Mouse (Mus musculus) intestine, embryonic 16.5 days (tissue): ENCODE data around the gene Fam124a. TPM values are rescaled to one million over a fixed set of nuclear protein-coding genes. Genes with fewer than 3 reads are reported as not detected.
"Not testable (repeated sequence)": the region's sequence is repeated elsewhere in the genome, so short reads cannot be mapped to it uniquely, and the experiment has no call there.

Experiments used
- ATAC-seq: fragments of 200-750 bp; cut with Nextera tagmentation; 2 replicates; pipeline ENCODE4 v1.8.0; 2017; ENCODE audit warnings: moderate TSS enrichment, moderate library complexity
- H3K27ac ChIP-seq: fragments of 300-500 bp; sonication (generic); 2 replicates; pipeline ENCODE4 v1.5.1; 2014; ENCODE audit warnings: mild to moderate bottlenecking, low read length
- H3K27me3 ChIP-seq: fragments of 300-500 bp; sonication (generic); replicated peaks from 2 replicates; pipeline ENCODE4 v1.6.1; 2014; ENCODE audit warnings: low read length, control low read depth, mixed read lengths; ENCODE audit not compliant: control insufficient read depth, insufficient read depth
- H3K36me3 ChIP-seq: fragments of 300-500 bp; sonication (generic); 2 replicates; pipeline ENCODE4 v1.6.1; 2014; ENCODE audit warnings: low read length, control low read depth; ENCODE audit not compliant: control insufficient read depth, insufficient read depth
- H3K4me1 ChIP-seq: fragments of 300-500 bp; sonication (generic); 2 replicates; pipeline ENCODE4 v1.6.1; 2014; ENCODE audit warnings: low read length, control low read depth, mixed read lengths; ENCODE audit not compliant: control insufficient read depth, insufficient read depth
- H3K4me2 ChIP-seq: fragments of 300-500 bp; sonication (generic); 2 replicates; pipeline ENCODE4 v1.6.1; 2014; ENCODE audit warnings: low read depth, low read length, control low read depth
- H3K4me3 ChIP-seq: fragments of 300-500 bp; sonication (generic); 2 replicates; pipeline ENCODE4 v1.5.1; 2014; ENCODE audit warnings: mild to moderate bottlenecking, low read length
- H3K9ac ChIP-seq: fragments of 300-500 bp; sonication (generic); 2 replicates; pipeline ENCODE4 v1.6.1; 2014; ENCODE audit warnings: low read depth, low read length
- H3K9me3 ChIP-seq: fragments of 300-500 bp; sonication (generic); 2 replicates; pipeline ENCODE4 v1.6.1; 2016; ENCODE audit warnings: low read length, control low read depth; ENCODE audit not compliant: control insufficient read depth
- WGBS: fragments of 180-500 bp; shearing (Covaris S2); extraction: QIAGEN DNeasy Blood & Tissue Kit; methylation state at CpG from one replicate; pipeline ENCODE4 v1.1.7; 2014; 5-methylcytosine and 5-hydroxymethylcytosine counted together
- polyA plus RNA-seq: library from polyadenylated mRNA; unstranded; fragments of >200 nt; fragmentation: Nextera tagmentation; extraction: Ambion mirVana; gene quantifications from 2 replicates; pipeline ENCODE4 v1.2.1, GENCODE M21; 2015

Gene Fam124a
- polyA plus RNA-seq, 1 experiment from 2014 or later, result 5.0 TPM

GRCm38 (mm10) chr14:62639551-62639950 lies 84.0 kb downstream of the Fam124a start:
- Histone ChIP-seq H3K4me2 (no peak overlapping the region), H3K36me3 (no peaks in the 10 kb centered on the region), H3K9me3 (no peaks in the 10 kb centered on the region), H3K4me1 (peaks cover 5% of the 10 kb centered on the region; the same call in 1 of the 2 replicates), H3K4me3 (no peak overlapping the region), H3K27me3 (no peaks in the 10 kb centered on the region), H3K9ac (no peak overlapping the region), H3K27ac (no peak overlapping the region)
- whole genome bisulfite sequencing, result 88% methylated on average over 5 of the region's 5 CpGs
- ATAC-seq, result no peak

DNA sequence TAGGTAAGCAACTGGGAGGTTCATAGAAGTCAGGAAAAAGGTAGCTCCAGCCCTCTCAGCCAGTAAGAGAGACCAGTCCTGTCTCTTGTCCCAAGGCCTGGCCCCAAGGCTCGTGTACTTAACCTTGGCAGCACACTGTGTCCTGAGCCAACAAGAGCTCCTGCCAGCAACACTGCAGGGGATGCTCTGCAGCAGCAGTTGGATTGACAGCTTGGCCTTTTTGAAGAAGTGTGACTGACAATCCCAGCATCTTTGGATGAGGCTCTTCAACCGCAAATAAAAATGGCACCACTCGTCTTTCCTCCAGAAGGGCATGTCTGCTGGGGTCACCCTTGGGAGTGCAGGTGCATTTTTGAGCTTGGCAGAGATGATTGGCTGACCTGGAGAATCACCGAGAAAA lies 84.9 kb downstream of the Fam124a start:
- 73% methylated on average over 4 of the region's 4 CpGs for WGBS
- no peaks in the 10 kb centered on the region for H3K9me3 ChIP-seq
- H3K4me2 ChIP-seq, result no peak overlapping the region
- no peak overlapping the region for H3K4me3 ChIP-seq
- H3K36me3 ChIP-seq, result no peaks in the 10 kb centered on the region
- no peaks in the 10 kb centered on the region for H3K27me3 ChIP-seq
- H3K4me1 ChIP-seq, result peaks cover 5% of the 10 kb centered on the region; the same call in 1 of the 2 replicates
- no peak overlapping the region for H3K9ac ChIP-seq
- no peak overlapping the region for H3K27ac ChIP-seq
- ATAC-seq, result no peak

DNA sequence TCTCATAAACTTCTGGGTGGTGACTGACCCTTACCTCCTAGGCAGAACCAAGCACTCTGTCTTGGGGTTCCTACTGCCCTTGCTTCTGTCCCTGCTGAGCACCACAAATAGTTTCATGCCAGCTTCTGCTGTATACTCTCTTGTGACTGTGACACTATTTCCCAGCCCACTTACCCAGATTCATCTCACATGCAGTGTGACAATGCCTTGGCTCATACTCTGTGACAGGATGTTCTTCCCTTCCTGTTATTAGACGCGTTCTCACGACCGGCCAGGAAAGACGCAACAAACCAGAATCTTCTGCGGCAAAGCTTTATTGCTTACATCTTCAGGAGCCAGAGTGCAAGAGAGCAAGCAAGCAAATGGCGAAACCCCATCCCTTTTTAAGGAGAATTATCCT lies 86.8 kb downstream of the Fam124a start:
- H3K4me3 ChIP-seq, H3K27ac ChIP-seq, H3K27me3 ChIP-seq, H3K4me2 ChIP-seq, H3K9me3 ChIP-seq, H3K9ac ChIP-seq, H3K36me3 ChIP-seq, H3K4me1 ChIP-seq, ATAC-seq: not testable (repeated sequence)
- WGBS, result 84% methylated on average over 6 of the region's 7 CpGs

DNA sequence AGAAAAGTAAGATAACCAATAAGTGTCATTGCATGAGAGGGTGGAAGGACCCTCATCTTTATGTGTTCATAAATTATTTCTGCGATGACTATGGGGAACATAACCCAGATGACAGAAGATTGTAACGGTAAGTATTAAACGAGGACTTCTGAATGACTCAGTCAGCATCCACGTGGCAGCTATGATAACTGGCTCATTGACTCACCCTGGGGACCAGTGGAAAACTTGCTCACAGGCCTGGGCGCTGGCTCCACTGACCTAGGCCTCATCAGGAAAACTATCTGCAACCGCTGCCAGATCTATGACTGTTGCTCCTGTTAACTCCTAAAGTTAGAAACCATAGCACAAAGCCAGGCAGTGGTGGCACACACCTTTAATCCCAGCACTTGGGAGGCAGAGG lies 92.9 kb downstream of the Fam124a start:
- 86% methylated on average over 6 of the region's 6 CpGs for WGBS
- no peak overlapping the region for H3K9ac ChIP-seq

GRCm38 (mm10) chr14:62650376-62650775 lies 94.8 kb downstream of the Fam124a start:
- no peaks in the 10 kb centered on the region for H3K9me3 ChIP-seq
- no peak for ATAC-seq
- no peak overlapping the region for H3K4me2 ChIP-seq
- no peak overlapping the region for H3K4me3 ChIP-seq
- H3K4me1 ChIP-seq, result no peaks in the 10 kb centered on the region
- no peak overlapping the region for H3K9ac ChIP-seq
- WGBS, result 66% methylated on average over 3 of the region's 3 CpGs
- no peaks in the 10 kb centered on the region for H3K36me3 ChIP-seq
- no peak overlapping the region for H3K27ac ChIP-seq
- no peaks in the 10 kb centered on the region for H3K27me3 ChIP-seq

More for the DNA sequence above, 92.9 kb downstream of the Fam124a start:
- Histone ChIP-seq H3K4me2 (no peak overlapping the region), H3K9me3 (no peaks in the 10 kb centered on the region), H3K36me3 (no peaks in the 10 kb centered on the region), H3K4me3 (no peak overlapping the region), H3K27me3 (no peaks in the 10 kb centered on the region), H3K4me1 (no peaks in the 10 kb centered on the region), H3K27ac (no peak overlapping the region)
- no peak for ATAC-seq

DNA sequence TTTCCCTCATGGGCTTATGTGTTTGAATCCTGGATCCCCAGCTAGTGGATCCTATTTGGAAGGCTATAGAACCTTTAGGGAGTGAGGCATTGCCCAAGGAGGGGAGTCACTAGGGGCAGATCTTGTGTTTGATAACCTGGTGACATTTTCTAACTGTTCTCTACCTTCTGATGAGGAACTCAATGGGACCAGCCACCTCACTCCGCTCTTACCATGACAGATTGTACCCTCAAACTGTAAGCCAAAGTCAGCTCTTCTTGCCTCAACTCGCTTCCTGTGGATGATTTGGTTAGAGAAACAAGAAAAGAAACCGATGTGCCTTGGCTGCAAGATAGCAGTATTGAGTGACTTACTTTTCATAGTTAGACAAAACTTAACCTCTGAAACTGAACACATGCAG lies 96.2 kb downstream of the Fam124a start:
- H3K4me1 ChIP-seq, result no peaks in the 10 kb centered on the region
- H3K27me3 ChIP-seq, result no peaks in the 10 kb centered on the region
- no peaks in the 10 kb centered on the region for H3K9me3 ChIP-seq
- H3K4me3 ChIP-seq, result no peak overlapping the region
- no peaks in the 10 kb centered on the region for H3K36me3 ChIP-seq
- WGBS, result 90% methylated on average over 3 of the region's 3 CpGs
- no peak overlapping the region for H3K27ac ChIP-seq
- H3K4me2 ChIP-seq, result no peak overlapping the region
- H3K9ac ChIP-seq, result no peak overlapping the region
- ATAC-seq, result no peak

- no peaks in the 10 kb centered on the region for H3K36me3 ChIP-seq
- no peak overlapping the region for H3K9ac ChIP-seq
- H3K27ac ChIP-seq, result no peak overlapping the region
- ATAC-seq, result no peak
- WGBS, result 85% methylated on average over 7 of the region's 7 CpGs
- H3K9me3 ChIP-seq, result no peaks in the 10 kb centered on the region
- H3K4me2 ChIP-seq, result no peak overlapping the region
- H3K27me3 ChIP-seq, result no peaks in the 10 kb centered on the region
- no peaks in the 10 kb centered on the region for H3K4me1 ChIP-seq
- no peak overlapping the region for H3K4me3 ChIP-seq
Observed at GRCm38 (mm10) chr14:62655996-62656395, 100.5 kb downstream of the Fam124a start.

GRCm38 (mm10) chr14:62657469-62657868 lies 101.9 kb downstream of the Fam124a start:
- no peak overlapping the region for H3K27ac ChIP-seq
- no peak for ATAC-seq
- no peaks in the 10 kb centered on the region for H3K9me3 ChIP-seq

More at GRCm38 (mm10) chr14:62657469-62657868, 101.9 kb downstream of the Fam124a start:
- Histone ChIP-seq H3K27me3 (no peaks in the 10 kb centered on the region), H3K9ac (no peak overlapping the region), H3K4me3 (no peak overlapping the region), H3K4me2 (no peak overlapping the region), H3K36me3 (no peaks in the 10 kb centered on the region), H3K4me1 (no peaks in the 10 kb centered on the region)
- WGBS, result 61% methylated on average over 3 of the region's 3 CpGs
